Mouse (Mus musculus): ENCODE data around the gene Gsap. TPM values are rescaled to one million over a fixed set of nuclear protein-coding genes. Genes with fewer than 3 reads are reported as not detected.
"Not testable (repeated sequence)": the region's sequence is repeated elsewhere in the genome, so short reads cannot be mapped to it uniquely, and the experiment has no call there.

Gene Gsap
- polyA plus RNA-seq, 1 experiment from 2014 or later: 0.41 TPM

GRCm38 (mm10) chr5:21179496-21179895 is 6.6 kb upstream of the Gsap start:
- H3K27me3 ChIP-seq (replicated peaks): no peaks in the 10 kb centered on the region
- H3K4me1 ChIP-seq (replicated peaks): no peaks in the 10 kb centered on the region
- H3K9ac ChIP-seq: no peak overlapping the region
- H3K36me3 ChIP-seq: no peaks in the 10 kb centered on the region
- no peak for ATAC-seq (ENCODE audit: insufficient number of reproducible peaks, low FRiP score)
- H3K4me2 ChIP-seq: no peak overlapping the region
- H3K4me3 ChIP-seq: no peak overlapping the region
- no peak overlapping the region for H3K27ac ChIP-seq (ENCODE audit: poor library complexity, severe bottlenecking)
- peaks cover 6% of the 10 kb centered on the region for H3K9me3 ChIP-seq (replicated peaks)

GRCm38 (mm10) chr5:21183046-21183445 is 3.0 kb upstream of the Gsap start:
- not testable (repeated sequence) for H3K4me1 ChIP-seq (replicated peaks); H3K9ac ChIP-seq; H3K4me3 ChIP-seq; ATAC-seq (ENCODE audit: insufficient number of reproducible peaks, low FRiP score); H3K36me3 ChIP-seq; H3K27me3 ChIP-seq (replicated peaks); H3K9me3 ChIP-seq (replicated peaks); H3K27ac ChIP-seq (ENCODE audit: poor library complexity, severe bottlenecking); H3K4me2 ChIP-seq
- WGBS: 52% methylated on average over 2 of the region's 2 CpGs

- H3K27me3 ChIP-seq (replicated peaks): 0 out of 2 replicates have a peak, but pooled peaks cover 8% of the 10 kb centered on the region
- no peak overlapping the region for H3K9ac ChIP-seq
- peak overlapping the region; percentile 84 for H3K4me2 ChIP-seq
- H3K27ac ChIP-seq (ENCODE audit: poor library complexity, severe bottlenecking): no peak overlapping the region
- no peaks in the 10 kb centered on the region for H3K9me3 ChIP-seq (replicated peaks)
- H3K4me3 ChIP-seq: peak overlapping the region; percentile 55
- WGBS: 15% methylated on average over 4 of the region's 4 CpGs
- H3K4me1 ChIP-seq (replicated peaks): peaks cover 3% of the 10 kb centered on the region; the same call in 1 of the 2 replicates
- no peaks in the 10 kb centered on the region for H3K36me3 ChIP-seq
- ATAC-seq (ENCODE audit: insufficient number of reproducible peaks, low FRiP score): no peak
These were observed 766 bp downstream of the Gsap start for GRCm38 (mm10) chr5:21186821-21187220.

- Histone ChIP-seq H3K4me1 (replicated peaks) (peaks cover 3% of the 10 kb centered on the region; the same call in 1 of the 2 replicates), H3K27me3 (replicated peaks) (0 out of 2 replicates have a peak, but pooled peaks cover 8% of the 10 kb centered on the region), H3K36me3 (no peaks in the 10 kb centered on the region), H3K27ac (ENCODE audit: poor library complexity, severe bottlenecking) (no peak overlapping the region), H3K9ac (no peak overlapping the region), H3K4me2 (no peak overlapping the region), H3K9me3 (replicated peaks) (peaks cover 7% of the 10 kb centered on the region; the same call in 1 of the 2 replicates), H3K4me3 (no peak overlapping the region)
- WGBS: 38% methylated on average over 3 of the region's 3 CpGs
- ATAC-seq (ENCODE audit: insufficient number of reproducible peaks, low FRiP score): no peak
These were observed 2.4 kb downstream of the Gsap start for GRCm38 (mm10) chr5:21188435-21188834.

GRCm38 (mm10) chr5:21189036-21189435 is 3.0 kb downstream of the Gsap start:
- ATAC-seq (ENCODE audit: insufficient number of reproducible peaks, low FRiP score): no peak
- 0 out of 2 replicates have a peak, but pooled peaks cover 8% of the 10 kb centered on the region for H3K27me3 ChIP-seq (replicated peaks)
- H3K9me3 ChIP-seq (replicated peaks): peaks cover 12% of the 10 kb centered on the region; the same call in 1 of the 2 replicates
- WGBS: 64% methylated on average over 1 of the region's 1 CpGs
- H3K4me2 ChIP-seq: no peak overlapping the region
- H3K9ac ChIP-seq: no peak overlapping the region
- no peak overlapping the region for H3K4me3 ChIP-seq
- no peaks in the 10 kb centered on the region for H3K36me3 ChIP-seq
- H3K4me1 ChIP-seq (replicated peaks): peaks cover 3% of the 10 kb centered on the region; the same call in 1 of the 2 replicates
- H3K27ac ChIP-seq (ENCODE audit: poor library complexity, severe bottlenecking): no peak overlapping the region

GRCm38 (mm10) chr5:21189460-21189859 is 3.4 kb downstream of the Gsap start:
- Histone ChIP-seq H3K9ac (no peak overlapping the region), H3K27me3 (replicated peaks) (0 out of 2 replicates have a peak, but pooled peaks cover 8% of the 10 kb centered on the region), H3K4me3 (no peak overlapping the region), H3K9me3 (replicated peaks) (peaks cover 12% of the 10 kb centered on the region; the same call in 1 of the 2 replicates), H3K36me3 (no peaks in the 10 kb centered on the region), H3K4me1 (replicated peaks) (peaks cover 3% of the 10 kb centered on the region; the same call in 1 of the 2 replicates), H3K4me2 (no peak overlapping the region), H3K27ac (ENCODE audit: poor library complexity, severe bottlenecking) (no peak overlapping the region)
- no peak for ATAC-seq (ENCODE audit: insufficient number of reproducible peaks, low FRiP score)
- WGBS: 76% methylated on average over 3 of the region's 3 CpGs

GRCm38 (mm10) chr5:21203504-21203903 is 17.4 kb downstream of the Gsap start:
- Histone ChIP-seq H3K9me3 (replicated peaks) (no peaks in the 10 kb centered on the region), H3K27me3 (replicated peaks) (no peaks in the 10 kb centered on the region), H3K36me3 (no peaks in the 10 kb centered on the region), H3K4me1 (replicated peaks) (0 out of 2 replicates have a peak, but pooled peaks cover 2% of the 10 kb centered on the region), H3K9ac (no peak overlapping the region), H3K4me3 (no peak overlapping the region), H3K4me2 (no peak overlapping the region), H3K27ac (ENCODE audit: poor library complexity, severe bottlenecking) (no peak overlapping the region)
- ATAC-seq (ENCODE audit: insufficient number of reproducible peaks, low FRiP score): no peak
- 60% methylated on average over 1 of the region's 1 CpGs for WGBS

- Histone ChIP-seq H3K4me3 (no peak overlapping the region), H3K9ac (no peak overlapping the region), H3K27me3 (replicated peaks) (no peaks in the 10 kb centered on the region), H3K4me2 (no peak overlapping the region), H3K27ac (ENCODE audit: poor library complexity, severe bottlenecking) (no peak overlapping the region), H3K4me1 (replicated peaks) (0 out of 2 replicates have a peak, but pooled peaks cover 2% of the 10 kb centered on the region), H3K9me3 (replicated peaks) (no peaks in the 10 kb centered on the region), H3K36me3 (no peaks in the 10 kb centered on the region)
- no peak for ATAC-seq (ENCODE audit: insufficient number of reproducible peaks, low FRiP score)
- WGBS: 78% methylated on average over 3 of the region's 3 CpGs
These were observed 18.1 kb downstream of the Gsap start for GRCm38 (mm10) chr5:21204157-21204556.

- Histone ChIP-seq H3K27me3 (replicated peaks) (no peaks in the 10 kb centered on the region), H3K9ac (no peak overlapping the region), H3K4me3 (no peak overlapping the region), H3K36me3 (no peaks in the 10 kb centered on the region), H3K4me1 (replicated peaks) (0 out of 2 replicates have a peak, but pooled peaks cover 2% of the 10 kb centered on the region), H3K4me2 (no peak overlapping the region), H3K27ac (ENCODE audit: poor library complexity, severe bottlenecking) (no peak overlapping the region), H3K9me3 (replicated peaks) (no peaks in the 10 kb centered on the region)
- WGBS: 41% methylated on average over 4 of the region's 4 CpGs
- ATAC-seq (ENCODE audit: insufficient number of reproducible peaks, low FRiP score): no peak
These were observed 20.0 kb downstream of the Gsap start for GRCm38 (mm10) chr5:21206014-21206413.

- no peak overlapping the region for H3K4me2 ChIP-seq
- H3K27ac ChIP-seq (ENCODE audit: poor library complexity, severe bottlenecking): no peak overlapping the region
- H3K9me3 ChIP-seq (replicated peaks): no peaks in the 10 kb centered on the region
- H3K36me3 ChIP-seq: no peaks in the 10 kb centered on the region
- no peaks in the 10 kb centered on the region for H3K4me1 ChIP-seq (replicated peaks)
- no peaks in the 10 kb centered on the region for H3K27me3 ChIP-seq (replicated peaks)
- no peak for ATAC-seq (ENCODE audit: insufficient number of reproducible peaks, low FRiP score)
- H3K4me3 ChIP-seq: no peak overlapping the region
- no peak overlapping the region for H3K9ac ChIP-seq
- WGBS: 71% methylated on average over 1 of the region's 1 CpGs
These were observed 25.4 kb downstream of the Gsap start for GRCm38 (mm10) chr5:21211406-21211805.

GRCm38 (mm10) chr5:21212933-21213332 is 26.9 kb downstream of the Gsap start:
- Histone ChIP-seq H3K27me3 (replicated peaks) (no peaks in the 10 kb centered on the region), H3K4me1 (replicated peaks) (peaks cover 7% of the 10 kb centered on the region), H3K9ac (no peak overlapping the region), H3K4me3 (no peak overlapping the region), H3K4me2 (no peak overlapping the region), H3K36me3 (no peaks in the 10 kb centered on the region), H3K9me3 (replicated peaks) (no peaks in the 10 kb centered on the region), H3K27ac (ENCODE audit: poor library complexity, severe bottlenecking) (no peak overlapping the region)
- no peak for ATAC-seq (ENCODE audit: insufficient number of reproducible peaks, low FRiP score)
- 74% methylated on average over 3 of the region's 3 CpGs for WGBS

GRCm38 (mm10) chr5:21213801-21214200 is 27.7 kb downstream of the Gsap start:
- H3K9me3 ChIP-seq (replicated peaks): no peaks in the 10 kb centered on the region
- H3K27me3 ChIP-seq (replicated peaks): no peaks in the 10 kb centered on the region
- no peak overlapping the region for H3K4me3 ChIP-seq
- H3K36me3 ChIP-seq: no peaks in the 10 kb centered on the region
- no peak overlapping the region for H3K9ac ChIP-seq
- ATAC-seq (ENCODE audit: insufficient number of reproducible peaks, low FRiP score): no peak
- peaks cover 7% of the 10 kb centered on the region for H3K4me1 ChIP-seq (replicated peaks)
- 79% methylated on average over 5 of the region's 5 CpGs for WGBS
- H3K4me2 ChIP-seq: no peak overlapping the region
- H3K27ac ChIP-seq (ENCODE audit: poor library complexity, severe bottlenecking): no peak overlapping the region
